Mouse (Mus musculus) bone marrow macrophage, adult 2 months (primary cell): ENCODE results near the gene Fgd3. TPM values are rescaled to one million over a fixed set of nuclear protein-coding genes. Genes with fewer than 3 reads are reported as not detected.
A peak's percentile ranks its signal among the peaks of the same experiment; 100 is the strongest.

Experiments
- H3K27ac ChIP-seq: 2 replicates; pipeline ENCODE4 v1.5.1; 2012; ENCODE audit warnings: low read depth, low read length; ENCODE audit not compliant: insufficient read depth
- H3K4me1 ChIP-seq: 2 replicates; pipeline ENCODE4 v1.6.1; 2012; ENCODE audit warnings: low read length; ENCODE audit not compliant: control insufficient read depth, insufficient read depth
- H3K4me3 ChIP-seq: 2 replicates; pipeline ENCODE4 v1.5.1; 2012; ENCODE audit warnings: mild to moderate bottlenecking, low read length, moderate library complexity; ENCODE audit not compliant: insufficient read depth
- CTCF ChIP-seq: IDR thresholded peaks from 2 replicates; pipeline ENCODE4 v1.5.1; 2012; ENCODE audit warnings: low read depth, mild to moderate bottlenecking, low read length, moderate library complexity
- POLR2A ChIP-seq: IDR thresholded peaks from 2 replicates; pipeline ENCODE4 v1.6.1; 2012; ENCODE audit warnings: mild to moderate bottlenecking, low read depth, low read length, borderline replicate concordance
- polyA plus RNA-seq: library from polyadenylated mRNA; stranded (reverse); fragments of >200 nt; gene quantifications from 2 replicates; pipeline ENCODE4 v1.2.4, GENCODE M21; 2012; ENCODE audit not compliant: missing spikeins, insufficient read depth, insufficient read length

Gene Fgd3
- polyA plus RNA-seq, 1 experiment, result 88.6 TPM

DNA sequence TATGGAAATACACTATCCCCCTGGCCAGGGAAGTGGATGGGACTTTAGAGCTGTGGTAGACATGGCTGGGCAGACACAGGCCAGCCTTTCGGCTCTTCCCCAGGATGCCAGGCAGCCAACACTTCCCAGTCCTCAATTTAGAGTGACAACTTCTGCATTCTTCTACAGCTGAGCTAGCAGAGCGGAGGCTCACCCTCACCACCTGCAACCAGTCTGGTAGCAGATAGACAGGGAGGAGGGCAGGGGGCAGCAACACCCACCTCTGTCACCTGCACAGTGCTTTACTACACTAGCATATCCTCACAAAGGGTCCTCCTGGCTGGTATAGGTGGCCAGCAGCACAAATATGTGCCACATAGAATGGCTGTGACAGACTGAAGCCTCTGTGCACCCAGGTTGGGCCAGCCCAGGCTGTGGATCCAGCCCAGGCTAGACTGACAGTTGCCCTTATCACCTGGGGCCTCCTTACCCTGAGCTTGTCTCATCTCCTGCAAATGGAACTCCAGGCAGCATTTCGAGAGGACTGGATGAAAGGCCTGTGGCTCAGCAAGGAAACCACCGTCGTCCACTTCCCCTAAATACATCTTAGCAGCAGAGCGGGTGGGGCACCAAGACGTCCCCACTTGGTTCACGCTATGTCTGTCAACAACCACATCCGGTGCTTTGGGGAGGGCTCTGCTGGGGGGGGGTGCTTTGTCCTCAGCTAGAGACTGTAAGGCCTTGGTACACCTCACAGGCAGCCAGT lies 77.6 kb downstream of the Fgd3 start:
- Histone ChIP-seq H3K27ac (peak overlapping the region; percentile 89), H3K4me3 (peak overlapping the region; percentile 45), H3K4me1 (peaks cover 55% of the 10 kb centered on the region)
- TF ChIP-seq CTCF, result no peak
- TF ChIP-seq POLR2A, result no peak

- TF ChIP-seq CTCF (no peak), POLR2A (no peak)
- H3K4me3 ChIP-seq, result no peak overlapping the region
- H3K4me1 ChIP-seq, result peaks cover 30% of the 10 kb centered on the region
- H3K27ac ChIP-seq, result no peak overlapping the region
Observed at GRCm38 (mm10) chr13:49238737-49239136, 81.4 kb downstream of the Fgd3 start.

- peaks cover 25% of the 10 kb centered on the region for H3K4me1 ChIP-seq
- no peak overlapping the region for H3K27ac ChIP-seq
- TF ChIP-seq CTCF (no peak), POLR2A (no peak)
- H3K4me3 ChIP-seq, result no peak overlapping the region
Observed at GRCm38 (mm10) chr13:49237617-49238016, 82.5 kb downstream of the Fgd3 start.

DNA sequence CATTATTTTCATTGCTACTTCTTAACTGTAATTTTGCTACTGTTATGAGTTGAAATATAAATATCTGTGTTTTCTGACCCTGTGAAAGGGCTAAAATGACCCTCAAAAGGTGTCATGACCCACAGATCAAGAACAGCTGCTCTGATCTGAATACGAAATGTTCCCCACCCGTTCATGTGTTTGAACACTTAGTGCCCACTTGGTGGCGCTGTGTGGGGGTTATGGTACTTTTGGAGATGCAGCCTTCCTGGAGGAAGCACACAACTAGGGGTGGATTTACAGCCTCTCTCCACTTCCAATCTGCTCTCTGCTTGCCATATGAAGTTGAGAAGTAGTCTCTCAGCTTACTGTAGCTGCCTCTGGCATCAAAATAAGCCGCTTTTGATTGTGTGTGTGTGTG lies 85.4 kb downstream of the Fgd3 start:
- peaks cover 1% of the 10 kb centered on the region for H3K4me1 ChIP-seq
- TF ChIP-seq CTCF (peak; percentile 13; the same call in 1 of the 2 replicates), POLR2A (no peak)
- no peak overlapping the region for H3K4me3 ChIP-seq
- no peak overlapping the region for H3K27ac ChIP-seq

DNA sequence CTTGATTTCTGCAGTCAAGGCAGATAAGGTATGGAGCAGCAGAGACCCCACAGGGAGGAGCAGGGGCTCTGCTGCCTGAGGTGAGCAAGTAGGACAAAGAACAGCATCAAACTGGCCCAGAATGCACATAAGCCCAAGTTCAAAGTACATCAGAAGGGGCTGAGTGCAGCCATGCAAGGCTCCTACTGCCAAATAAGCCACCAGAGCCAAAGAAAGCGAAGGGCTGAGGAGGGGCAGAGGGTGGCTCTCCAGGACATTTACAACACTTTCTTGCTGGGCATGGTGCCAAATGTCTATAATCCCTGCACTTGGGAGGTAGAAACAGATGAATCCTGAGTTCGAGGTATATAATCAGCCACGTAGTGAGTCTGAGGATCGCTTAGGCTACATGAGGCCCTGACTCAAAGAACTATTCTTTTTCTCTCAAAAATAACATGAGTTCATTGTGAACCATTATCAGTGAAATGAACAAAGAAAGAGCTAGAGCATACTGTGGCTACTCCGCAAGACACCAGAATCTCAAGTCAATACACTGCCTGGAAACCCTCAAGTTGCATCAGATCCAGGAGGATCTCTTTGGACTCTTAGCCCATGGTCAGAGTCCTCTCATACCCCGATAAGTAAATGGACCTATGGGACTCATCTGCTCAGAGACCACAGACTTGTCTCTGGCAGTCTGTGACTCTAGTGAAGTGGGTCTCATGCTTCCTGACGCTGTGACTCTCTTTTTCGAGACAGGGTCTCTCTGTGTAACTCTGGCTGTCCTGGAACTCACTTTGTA lies 86.1 kb downstream of the Fgd3 start:
- Histone ChIP-seq H3K4me1 (no peaks in the 10 kb centered on the region), H3K4me3 (no peak overlapping the region), H3K27ac (no peak overlapping the region)
- TF ChIP-seq POLR2A, result no peak

DNA sequence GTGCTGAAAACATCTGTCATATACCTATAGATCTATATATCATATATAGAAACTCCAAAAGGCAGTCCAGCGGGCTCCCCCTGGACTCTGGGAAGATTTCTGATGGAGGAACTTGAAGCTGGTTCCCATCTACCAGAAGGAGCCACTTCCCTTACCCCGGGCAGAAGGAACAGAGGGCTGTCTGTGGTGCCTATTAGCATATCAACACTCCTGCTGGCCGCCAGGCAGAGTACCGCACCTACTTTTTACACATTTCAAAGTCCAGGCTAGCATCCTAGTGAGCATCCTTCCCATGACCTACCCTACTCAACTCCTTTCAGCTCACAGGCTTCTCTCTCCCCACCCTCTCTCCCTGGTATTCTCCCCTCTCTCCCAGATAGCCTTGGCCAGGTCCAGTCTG lies 94.5 kb downstream of the Fgd3 start:
- H3K4me1 ChIP-seq, result peaks cover 5% of the 10 kb centered on the region; the same call in 1 of the 2 replicates
- H3K4me3 ChIP-seq, result no peak overlapping the region
- TF ChIP-seq POLR2A (no peak), CTCF (no peak)
- no peak overlapping the region for H3K27ac ChIP-seq

GRCm38 (mm10) chr13:49225159-49225558 lies 95.0 kb downstream of the Fgd3 start:
- no peak overlapping the region for H3K4me3 ChIP-seq
- no peak for TF ChIP-seq CTCF
- no peak for TF ChIP-seq POLR2A
- no peak overlapping the region for H3K27ac ChIP-seq
- peaks cover 5% of the 10 kb centered on the region; the same call in 1 of the 2 replicates for H3K4me1 ChIP-seq

DNA sequence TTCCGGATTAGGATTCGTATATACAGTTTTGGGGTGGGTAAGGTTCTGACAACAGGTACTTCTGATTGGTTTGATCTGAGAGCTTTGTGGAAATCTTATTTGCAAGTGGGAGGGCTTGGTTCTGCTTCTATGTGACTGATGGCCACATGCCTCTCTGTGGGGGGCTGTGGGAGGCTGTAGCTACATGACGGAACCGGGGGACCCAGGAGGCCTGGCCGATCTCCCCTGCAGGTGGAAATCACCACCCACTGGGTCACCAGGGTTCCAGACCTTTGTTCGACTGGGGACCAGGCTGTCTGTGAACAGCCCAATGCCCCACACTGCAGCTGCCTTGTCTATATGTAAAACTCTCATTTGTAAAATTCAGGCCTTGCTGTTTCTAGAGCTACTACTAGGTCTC lies 95.4 kb downstream of the Fgd3 start:
- no peak overlapping the region for H3K27ac ChIP-seq
- H3K4me1 ChIP-seq, result peaks cover 5% of the 10 kb centered on the region; the same call in 1 of the 2 replicates
- TF ChIP-seq CTCF, result no peak
- no peak for TF ChIP-seq POLR2A
- no peak overlapping the region for H3K4me3 ChIP-seq

- H3K4me1 ChIP-seq, result peaks cover 5% of the 10 kb centered on the region; the same call in 1 of the 2 replicates
- H3K4me3 ChIP-seq, result no peak overlapping the region
- no peak overlapping the region for H3K27ac ChIP-seq
- TF ChIP-seq CTCF, result no peak
- TF ChIP-seq POLR2A, result no peak
Observed at GRCm38 (mm10) chr13:49224314-49224713, 95.8 kb downstream of the Fgd3 start.

GRCm38 (mm10) chr13:49220912-49221311 lies 99.2 kb downstream of the Fgd3 start:
- H3K27ac ChIP-seq, result no peak overlapping the region
- no peak overlapping the region for H3K4me3 ChIP-seq
- peaks cover 10% of the 10 kb centered on the region for H3K4me1 ChIP-seq
- TF ChIP-seq CTCF (no peak), POLR2A (no peak)
